Comparison of ENCODE assay signal across 8 mouse cellular contexts in the genomic region with DNA sequence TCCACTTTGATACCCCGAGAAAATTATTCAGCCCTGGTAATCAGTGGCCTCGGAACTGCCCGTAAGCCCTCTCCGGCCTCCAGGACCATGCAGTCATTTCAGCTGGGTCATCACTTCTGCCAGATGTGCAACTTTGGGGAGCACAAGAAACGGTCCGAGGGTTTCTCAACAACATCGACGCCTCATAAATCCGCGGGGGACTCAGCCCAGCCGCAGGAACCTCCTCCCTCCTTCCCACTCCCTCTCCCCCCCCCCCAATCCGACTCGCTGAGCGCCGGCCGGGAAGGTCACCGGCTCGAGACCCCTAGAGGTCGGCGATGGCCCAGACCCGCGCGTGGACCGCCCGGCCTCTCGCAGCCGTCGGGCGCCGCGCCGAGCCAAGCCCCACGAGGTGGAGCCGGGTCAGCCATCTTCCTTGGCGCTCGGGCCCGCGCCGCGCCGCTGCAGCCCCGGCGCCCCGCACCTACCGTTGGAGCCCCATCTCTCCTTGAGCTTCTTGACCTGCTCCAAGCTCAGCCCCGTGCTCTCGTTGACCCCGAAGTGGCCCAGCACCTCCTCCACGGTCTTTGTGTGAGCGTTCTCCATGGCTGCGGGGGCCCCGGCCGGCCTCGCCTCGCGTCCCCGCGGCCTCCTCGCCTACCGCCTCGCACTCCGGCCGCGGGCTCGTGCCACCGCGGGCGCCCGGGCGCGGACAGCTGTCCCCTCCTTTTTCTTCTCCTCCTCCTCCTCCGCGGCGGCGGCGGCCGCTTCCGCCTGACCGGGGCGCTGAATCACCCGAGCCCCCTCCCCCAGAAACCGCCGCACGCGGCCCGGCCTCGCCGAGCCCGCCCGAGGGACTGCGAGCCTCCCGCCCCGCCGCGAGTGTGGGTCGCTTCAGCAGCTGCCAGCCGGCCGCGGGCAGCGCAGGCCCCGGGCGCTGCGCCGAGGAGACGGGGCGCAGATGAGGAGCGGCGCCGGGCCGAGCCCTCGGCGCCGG. TPM values are rescaled to one million over a fixed set of nuclear protein-coding genes. Genes with fewer than 3 reads are reported as not detected.
DNase-seq lines count a peak whose midpoint lies in the region; TF ChIP-seq lines count a peak whose summit lies in the region.

No protein-coding gene starts in this region.

- no peaks in the 10 kb centered on the region for H3K9me3 ChIP-seq in ES-E14 (ENCODE audit: control insufficient read depth, insufficient read depth, low read depth, low read length)
- peaks cover 2% of the 10 kb centered on the region for H3K9me3 ChIP-seq in erythroblast, embryonic 14.5 days (ENCODE audit: control insufficient read depth, low read length)

- peak overlapping the region; percentile 94 for H3K9ac ChIP-seq in ES-E14 (ENCODE audit: insufficient read depth, low read depth, low read length, poor library complexity, severe bottlenecking)

- peaks cover 28% of the 10 kb centered on the region for H3K27me3 ChIP-seq in erythroblast, embryonic 14.5 days (ENCODE audit: control insufficient read depth)

- peak overlapping the region; percentile 72 to 86 for H3K4me3 ChIP-seq in ES-E14 (ENCODE audit: insufficient read depth in 1 of 2, low read depth in 1 of 2, low read length in 2 of 2, poor library complexity in 1 of 2, severe bottlenecking in 1 of 2)
- peak overlapping the region; percentile 97 for H3K4me3 ChIP-seq in erythroblast, embryonic 14.5 days (replicated peaks)

- H3K36me3 ChIP-seq in ES-E14 (ENCODE audit: control insufficient read depth, insufficient read depth, low read length, poor library complexity, severe bottlenecking) = peaks cover 4% of the 10 kb centered on the region
- peaks cover 39% of the 10 kb centered on the region for H3K36me3 ChIP-seq in erythroblast, embryonic 14.5 days (ENCODE audit: control insufficient read depth)

- peaks cover 2 to 9% of the 10 kb centered on the region in 2 experiments; a peak in 3 of 4 replicates for H3K4me1 ChIP-seq in ES-E14 (ENCODE audit: control insufficient read depth in 2 of 2, insufficient read depth in 2 of 2, low read length in 2 of 2, poor library complexity in 1 of 2)
- H3K4me1 ChIP-seq in erythroblast, embryonic 14.5 days (ENCODE audit: control insufficient read depth) = peaks cover 30% of the 10 kb centered on the region

- peak overlapping the region; percentile 83 for H3K27ac ChIP-seq in ES-E14 (ENCODE audit: insufficient read depth, low read depth, low read length, poor library complexity, severe bottlenecking)

- in situ Hi-C loops in ES-E14 (cut with MboI; ENCODE audit: low sequenced_read_pairs in 2 of 2, unreplicated experiment in 2 of 2) = no loop called here

- intact Hi-C loops in heart, postnatal 25 days (cut with DNase I) = loop anchor here (5.0 kb wide), 1 partner anchor 276 kb away; the partner anchor contains the start of gene Camkk2

- DNase-seq in ES-E14 (ENCODE audit: low read depth, low spot score) = no peak
- peak; percentile 44 for DNase-seq in brain, adult 2 months (ENCODE audit: low read depth, low spot score)
- DNase-seq in heart, postnatal 25 days (ENCODE audit: low spot score) = peak; percentile 37
- DNase-seq in layer of hippocampus, postnatal 10 days (ENCODE audit: low spot score in 2 of 2) = peak; percentile 53 to 70
- peak; percentile 74 for DNase-seq in lung, postnatal 10 days
- DNase-seq in retina, postnatal 1 day = peak; percentile 75
- DNase-seq in urinary bladder, postnatal 36 days (ENCODE audit: low spot score in 2 of 2) = peak; percentile 48 to 61

TF ChIP-seq in ES-E14, 5 proteins besides CTCF, POLR2A, EP300 and RAD21:
- TF ChIP-seq MAFK (IDR thresholded peaks at IDR 0.05; ENCODE audit: insufficient read depth, low read depth, low read length) = peak; percentile 46; the same call in 1 of the 2 replicates
- TF ChIP-seq ZC3H11A (IDR thresholded peaks at IDR 0.05; ENCODE audit: borderline replicate concordance, low read depth, low read length) = no peak

RNA-seq across cellular contexts. Expression of gene Atp2a2, which starts 0.6 kb away (rescaled TPM):
- total RNA-seq in ES-E14 (2012; rRNA removed) = 372 and 457 TPM in 2 replicates
- polyA plus RNA-seq in erythroblast, embryonic 14.5 days (2012) = 1.3 and 1.4 TPM in 2 replicates
- total RNA-seq in heart, postnatal 25 days (2021) = over 10,000 TPM; 10,772 to 12,207 TPM
- total RNA-seq in layer of hippocampus, postnatal 10 days (2021) = 100 to 1,000 TPM; 511 to 561 TPM

Comparison
In these comparisons a context has a peak if more than half of its experiments do, and no peak if none do; other contexts are left out.
1. RNA of gene Atp2a2, which starts 0.6 kb away (total RNA-seq): 10,772 to 12,207 TPM in heart, postnatal 25 days; 511 to 561 TPM in layer of hippocampus, postnatal 10 days and 372 to 457 TPM in ES-E14; every median in the first group is over 10 times any median in the second.